Comparison of ENCODE assay signal across 9 mouse cellular contexts in genomic region chr12:110277965-110278307, GRCm38 (mm10). TPM values are rescaled to one million over a fixed set of nuclear protein-coding genes. Genes with fewer than 3 reads are reported as not detected.
DNase-seq lines count a peak whose midpoint lies in the region; ATAC-seq and TF ChIP-seq lines count a peak whose summit lies in the region.
"Had no signal": no experiment of that assay in that cellular context is flagged by ENCODE, and none has a peak within 500 bp of the region (broad histone marks: within the 10 kb centered on the region; RNA-seq: fewer than 3 reads in every experiment).

No protein-coding gene starts in this region.

- no peaks in the 10 kb centered on the region for H3K9me3 ChIP-seq in heart, embryonic 15.5 days (replicated peaks)

- H3K27me3 ChIP-seq in testis, adult 2 months (ENCODE audit: control insufficient read depth, insufficient read depth, low read length), result peaks cover 6% of the 10 kb centered on the region; the same call in 1 of the 2 replicates
- H3K27me3 ChIP-seq in heart, embryonic 15.5 days, result peaks cover 97% of the 10 kb centered on the region
- peaks cover 4% of the 10 kb centered on the region; the same call in 1 of the 2 replicates for H3K27me3 ChIP-seq in thymus, adult 2 months (ENCODE audit: control insufficient read depth, insufficient read depth, low read length)

- H3K36me3 ChIP-seq in testis, adult 2 months (ENCODE audit: control insufficient read depth, insufficient read depth, low read length), result no peaks in the 10 kb centered on the region
- H3K36me3 ChIP-seq in heart, embryonic 15.5 days, result no peaks in the 10 kb centered on the region
- no peaks in the 10 kb centered on the region for H3K36me3 ChIP-seq in thymus, adult 2 months (ENCODE audit: control insufficient read depth, insufficient read depth, low read length)

- H3K4me2 ChIP-seq in heart, embryonic 15.5 days, result peak overlapping the region; percentile 65

- no peak for ATAC-seq in heart, embryonic 15.5 days (replicated peaks; ENCODE audit: insufficient number of reproducible peaks, insufficient read depth, low FRiP score, low read depth)
- no peak for ATAC-seq in erythroid progenitor cell, adult 5-6 weeks (replicated peaks; ENCODE audit: low FRiP score, poor library complexity, severe bottlenecking)

- no peak overlapping the region for H3K9ac ChIP-seq in heart, embryonic 15.5 days

- H3K27ac ChIP-seq in testis, adult 2 months (ENCODE audit: control insufficient read depth, insufficient read depth, low read depth, low read length), result no peak overlapping the region
- no peak overlapping the region for H3K27ac ChIP-seq in heart, embryonic 15.5 days
- H3K27ac ChIP-seq in thymus, adult 2 months (ENCODE audit: control insufficient read depth, insufficient read depth, low read length), result no peak overlapping the region
- H3K27ac ChIP-seq: macrophage had no signal

- TF ChIP-seq CTCF in testis, adult 2 months (IDR thresholded peaks at IDR 0.05; ENCODE audit: control insufficient read depth, insufficient read depth, insufficient replicate concordance, low read depth, low read length), result no peak
- no peak for TF ChIP-seq CTCF in thymus, adult 2 months (IDR thresholded peaks at IDR 0.05; ENCODE audit: borderline replicate concordance, control insufficient read depth, extremely low read depth, insufficient read depth, low read length, poor library complexity)

- 1% methylated on average over 43 of the region's 58 CpGs for WGBS in heart, embryonic 15.5 days
- 4% methylated on average over 58 of the region's 58 CpGs for WGBS in thymus, adult 2 months

- no peak for TF ChIP-seq POLR2A in testis, adult 2 months (IDR thresholded peaks at IDR 0.05; ENCODE audit: control insufficient read depth, low read depth, low read length)
- no peak for TF ChIP-seq POLR2A in thymus, adult 2 months (IDR thresholded peaks at IDR 0.05; ENCODE audit: control insufficient read depth, extremely low read depth, insufficient read depth, low read length, poor library complexity)

- peaks cover 11% of the 10 kb centered on the region for H3K4me1 ChIP-seq in testis, adult 2 months (ENCODE audit: control insufficient read depth, insufficient read depth, low read length)
- H3K4me1 ChIP-seq in heart, embryonic 15.5 days (replicated peaks), result peaks cover 16% of the 10 kb centered on the region
- no peaks in the 10 kb centered on the region for H3K4me1 ChIP-seq in thymus, adult 2 months (replicated peaks; ENCODE audit: control insufficient read depth, insufficient read depth, low read length)

- no peak for DNase-seq in testis, postnatal 14 days (ENCODE audit: low spot score)
- peak; percentile 64 for DNase-seq in kidney, postnatal 14 days
- peak; percentile 36 for DNase-seq in mesoderm, embryonic 11.5 days (ENCODE audit: low read depth, low spot score)
- DNase-seq in cerebellum, adult 18-20 months, result no peak
- no peak for DNase-seq in thymus, adult 2 months

- peak overlapping the region; percentile 58 for H3K4me3 ChIP-seq in testis, adult 2 months (ENCODE audit: control insufficient read depth, low read depth, low read length)
- H3K4me3 ChIP-seq in heart, embryonic 15.5 days, result peak overlapping the region; percentile 43
- no peak overlapping the region for H3K4me3 ChIP-seq in thymus, adult 2 months (ENCODE audit: control insufficient read depth, insufficient read depth, low read length)

RNA-seq across cellular contexts. Expression of gene Dio3, which starts 0.9 kb away (rescaled TPM):
- 0.21 and 0.51 TPM in 2 replicates for polyA plus RNA-seq in testis, adult 2 months (2012; rRNA removed)
- polyA plus RNA-seq in heart, embryonic 15.5 days (2015; fragmentation: Nextera tagmentation; extraction: Ambion mirVana), result 0.09 TPM in 1 of 2 replicates, not detected in the other
- total RNA-seq in erythroid progenitor cell, adult 5-6 weeks (2015; ENCODE audit: low replicate concordance), result not detected in 2 replicates
- not detected in 2 replicates for total RNA-seq in erythroid progenitor cell, adult 5-6 weeks (2017; ENCODE audit: low replicate concordance)
- polyA plus RNA-seq in thymus, adult 2 months (2012; rRNA removed), result 0.20 and 0.31 TPM in 2 replicates
- polyA plus RNA-seq: macrophage had no signal

Comparison
In these comparisons a context has a peak if more than half of its experiments do, and no peak if none do; other contexts are left out.
1. DNase-seq: peak in kidney, postnatal 14 days (single experiment) and mesoderm, embryonic 11.5 days (single experiment); none in testis, postnatal 14 days (single experiment), cerebellum, adult 18-20 months (0 of 2) and thymus, adult 2 months (single experiment).